Comparison of ENCODE assay signal across 27 mouse cellular contexts in the genomic region with DNA sequence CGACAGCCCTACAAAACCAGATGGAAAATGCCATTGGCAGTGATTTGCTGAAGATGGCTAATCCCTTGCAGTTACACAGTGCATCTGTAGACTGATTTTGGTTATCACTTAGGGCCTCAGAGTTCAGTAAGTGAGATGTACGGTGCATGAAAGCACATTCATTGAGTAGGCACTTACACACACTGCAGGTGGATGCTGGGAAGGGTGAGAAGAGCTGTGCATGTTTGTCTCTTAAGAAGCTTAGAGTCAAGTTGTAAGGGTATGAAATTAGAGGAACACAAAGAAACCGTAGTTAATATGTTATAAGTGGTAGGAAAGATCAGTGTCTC.
DNase-seq lines count a peak whose midpoint lies in the region; ATAC-seq and TF ChIP-seq lines count a peak whose summit lies in the region.
"Had no signal": no experiment of that assay in that cellular context is flagged by ENCODE, and none has a peak within 500 bp of the region (broad histone marks: within the 10 kb centered on the region; RNA-seq: fewer than 3 reads in every experiment).

No protein-coding gene starts in this region.

- no peak for ATAC-seq in limb, embryonic 15.5 days (ENCODE audit: insufficient number of reproducible peaks, low FRiP score, low TSS enrichment, low read depth)
- ATAC-seq in intestine, embryonic 16.5 days = no peak
- ATAC-seq: forebrain, embryonic 13.5 days; forebrain, embryonic 16.5 days; hindbrain, embryonic 16.5 days; Patski had no signal

- H3K4me2 ChIP-seq in limb, embryonic 15.5 days = no peak overlapping the region
- H3K4me2 ChIP-seq in intestine, embryonic 16.5 days (ENCODE audit: low read depth, low read length) = no peak overlapping the region
- H3K4me2 ChIP-seq: embryonic facial prominence, embryonic 13.5 days; forebrain, embryonic 13.5 days; heart, embryonic 11.5 days; hindbrain, embryonic 13.5 days had no signal

- 46% methylated on average over 3 of the region's 3 CpGs for WGBS in limb, embryonic 15.5 days
- WGBS in limb, embryonic 10.5 days = 71% methylated on average over 3 of the region's 3 CpGs
- 69% methylated on average over 3 of the region's 3 CpGs for WGBS in intestine, embryonic 16.5 days

- no peaks in the 10 kb centered on the region for H3K36me3 ChIP-seq in limb, embryonic 15.5 days
- H3K36me3 ChIP-seq in limb, embryonic 10.5 days = no peaks in the 10 kb centered on the region
- no peaks in the 10 kb centered on the region for H3K36me3 ChIP-seq in intestine, embryonic 16.5 days (ENCODE audit: control insufficient read depth, insufficient read depth, low read length)
- H3K36me3 ChIP-seq: embryonic facial prominence, embryonic 10.5 days; embryonic facial prominence, embryonic 13.5 days; forebrain, embryonic 10.5 days; G1E; hindbrain, embryonic 10.5 days; hindbrain, embryonic 13.5 days had no signal

- no peaks in the 10 kb centered on the region for H3K9me3 ChIP-seq in limb, embryonic 15.5 days
- no peaks in the 10 kb centered on the region for H3K9me3 ChIP-seq in limb, embryonic 10.5 days (replicated peaks)
- H3K9me3 ChIP-seq in intestine, embryonic 16.5 days (ENCODE audit: control insufficient read depth, low read length) = no peaks in the 10 kb centered on the region
- H3K9me3 ChIP-seq: embryonic facial prominence, embryonic 10.5 days; embryonic facial prominence, embryonic 13.5 days; forebrain, embryonic 10.5 days; forebrain, embryonic 13.5 days; hindbrain, embryonic 10.5 days; hindbrain, embryonic 13.5 days had no signal

- no peak overlapping the region for H3K4me3 ChIP-seq in limb, embryonic 15.5 days
- H3K4me3 ChIP-seq in limb, embryonic 10.5 days = no peak overlapping the region
- no peak overlapping the region for H3K4me3 ChIP-seq in bone marrow macrophage, adult 2 months (ENCODE audit: insufficient read depth, low read length)
- no peak overlapping the region for H3K4me3 ChIP-seq in embryonic fibroblast, embryonic 13.5 days (ENCODE audit: insufficient read depth, low read length)
- no peak overlapping the region for H3K4me3 ChIP-seq in intestine, embryonic 16.5 days (ENCODE audit: low read length)
- H3K4me3 ChIP-seq: embryonic facial prominence, embryonic 10.5 days; embryonic facial prominence, embryonic 13.5 days; forebrain, embryonic 10.5 days; forebrain, embryonic 13.5 days; hindbrain, embryonic 10.5 days; hindbrain, embryonic 13.5 days had no signal

- DNase-seq in heart, adult 11 months = peak; percentile 90
- DNase-seq in heart, postnatal 25 days (ENCODE audit: low spot score) = no peak
- DNase-seq in limb, embryonic 10.5 days (ENCODE audit: low spot score) = no peak
- DNase-seq: adrenal gland, postnatal 10 days; B cell, adult 2 months; cerebellum, adult 11-12 months; cerebellum, adult 8-10 months; cerebellum, postnatal 36 days; embryo, embryonic 11 days; gastrocnemius, postnatal 10 days; gastrocnemius, postnatal 36 days had no signal

- TF ChIP-seq POLR2A in bone marrow macrophage, adult 2 months (IDR thresholded peaks at IDR 0.05; ENCODE audit: borderline replicate concordance, low read depth, low read length) = no peak
- TF ChIP-seq POLR2A in embryonic fibroblast, embryonic 13.5 days (IDR thresholded peaks at IDR 0.05; ENCODE audit: low read depth, low read length) = no peak

- H3K4me1 ChIP-seq in limb, embryonic 15.5 days = peaks cover 20% of the 10 kb centered on the region; the same call in 1 of the 2 replicates
- H3K4me1 ChIP-seq in limb, embryonic 10.5 days = peaks cover 34% of the 10 kb centered on the region
- H3K4me1 ChIP-seq in bone marrow macrophage, adult 2 months (ENCODE audit: control insufficient read depth, insufficient read depth, low read length) = peaks cover 34% of the 10 kb centered on the region
- peaks cover 14% of the 10 kb centered on the region for H3K4me1 ChIP-seq in embryonic fibroblast, embryonic 13.5 days (ENCODE audit: control insufficient read depth, insufficient read depth, low read length)
- peaks cover 3% of the 10 kb centered on the region for H3K4me1 ChIP-seq in intestine, embryonic 16.5 days (ENCODE audit: control insufficient read depth, insufficient read depth, low read length)
- H3K4me1 ChIP-seq: forebrain, embryonic 13.5 days had no signal

- H3K27me3 ChIP-seq in limb, embryonic 15.5 days = no peaks in the 10 kb centered on the region
- H3K27me3 ChIP-seq in limb, embryonic 10.5 days (ENCODE audit: low read depth, poor library complexity, severe bottlenecking) = peaks cover 13% of the 10 kb centered on the region; the same call in 1 of the 2 replicates
- H3K27me3 ChIP-seq in intestine, embryonic 16.5 days (replicated peaks; ENCODE audit: control insufficient read depth, insufficient read depth, low read length) = no peaks in the 10 kb centered on the region
- H3K27me3 ChIP-seq: CH12.LX; embryonic facial prominence, embryonic 13.5 days; hindbrain, embryonic 13.5 days; Patski had no signal

- intact Hi-C loops in heart, postnatal 25 days (cut with DNase I) = loop anchor here (10.0 kb wide), 2 partner anchors 173 to 227 kb away; no protein-coding TSS in a partner anchor

- TF ChIP-seq CTCF in bone marrow macrophage, adult 2 months (IDR thresholded peaks at IDR 0.05; ENCODE audit: low read depth, low read length) = no peak
- TF ChIP-seq CTCF in embryonic fibroblast, embryonic 13.5 days (IDR thresholded peaks at IDR 0.05; ENCODE audit: borderline replicate concordance, insufficient read depth, low read length) = no peak

- peak overlapping the region; percentile 58 for H3K27ac ChIP-seq in limb, embryonic 15.5 days
- H3K27ac ChIP-seq in limb, embryonic 10.5 days = no peak overlapping the region
- peak overlapping the region; percentile 59 for H3K27ac ChIP-seq in bone marrow macrophage, adult 2 months (ENCODE audit: insufficient read depth, low read depth, low read length)
- H3K27ac ChIP-seq in embryonic fibroblast, embryonic 13.5 days (ENCODE audit: insufficient read depth, low read length) = peak overlapping the region; percentile 39
- no peak overlapping the region for H3K27ac ChIP-seq in intestine, embryonic 16.5 days (ENCODE audit: low read length)
- H3K27ac ChIP-seq: embryonic facial prominence, embryonic 10.5 days; embryonic facial prominence, embryonic 13.5 days; forebrain, embryonic 10.5 days; forebrain, embryonic 13.5 days; hindbrain, embryonic 10.5 days; hindbrain, embryonic 13.5 days had no signal

- H3K9ac ChIP-seq in limb, embryonic 15.5 days = no peak overlapping the region
- H3K9ac ChIP-seq in intestine, embryonic 16.5 days (ENCODE audit: low read depth, low read length) = no peak overlapping the region
- H3K9ac ChIP-seq: embryonic facial prominence, embryonic 13.5 days; forebrain, embryonic 13.5 days; hindbrain, embryonic 13.5 days had no signal

Comparison
In these comparisons a context has a peak if more than half of its experiments do, and no peak if none do; other contexts are left out.
1. H3K27ac ChIP-seq: peak in limb, embryonic 15.5 days (single experiment), bone marrow macrophage, adult 2 months (single experiment) and embryonic fibroblast, embryonic 13.5 days (single experiment); none in limb, embryonic 10.5 days (single experiment) and intestine, embryonic 16.5 days (single experiment).